Mouse (Mus musculus) liver, embryonic 16.5 days (tissue): Measurements from ENCODE around the gene Vrtn. TPM values are rescaled to one million over a fixed set of nuclear protein-coding genes. Genes with fewer than 3 reads are reported as not detected.
A peak's percentile ranks its signal among the peaks of the same experiment; 100 is the strongest.

Source experiments
- ATAC-seq: fragments of 200-750 bp; cut with Nextera tagmentation; 2 replicates; pipeline ENCODE4 v1.8.0; 2017; ENCODE audit warnings: low read depth, mild to moderate bottlenecking, moderate number of reproducible peaks, moderate library complexity
- H3K27ac ChIP-seq: fragments of 300-500 bp; sonication (generic); 2 replicates; pipeline ENCODE4 v1.5.1; 2014; ENCODE audit warnings: mild to moderate bottlenecking, low read length
- H3K27me3 ChIP-seq: fragments of 300-500 bp; sonication (generic); 2 replicates; pipeline ENCODE4 v1.6.1; 2014; ENCODE audit warnings: low read depth, low read length, mixed read lengths; ENCODE audit not compliant: control insufficient read depth, insufficient read depth
- H3K36me3 ChIP-seq: fragments of 300-500 bp; sonication (generic); 2 replicates; pipeline ENCODE4 v1.6.1; 2014; ENCODE audit warnings: mild to moderate bottlenecking; ENCODE audit not compliant: control insufficient read depth, insufficient read depth
- H3K4me1 ChIP-seq: fragments of 300-500 bp; sonication (generic); 2 replicates; pipeline ENCODE4 v1.6.1; 2014; ENCODE audit warnings: low read depth, low read length, mixed read lengths; ENCODE audit not compliant: control insufficient read depth
- H3K4me2 ChIP-seq: fragments of 300-500 bp; sonication (generic); 2 replicates; pipeline ENCODE4 v1.6.1; 2014; ENCODE audit warnings: low read depth, low read length, mixed read lengths
- H3K4me3 ChIP-seq: fragments of 300-500 bp; sonication (generic); 2 replicates; pipeline ENCODE4 v1.5.1; 2014; ENCODE audit warnings: low read depth, mild to moderate bottlenecking, low read length
- H3K9ac ChIP-seq: fragments of 300-500 bp; sonication (generic); 2 replicates; pipeline ENCODE4 v1.6.1; 2014; ENCODE audit warnings: low read depth, low read length
- H3K9me3 ChIP-seq: fragments of 300-500 bp; sonication (generic); replicated peaks from 2 replicates; pipeline ENCODE4 v1.6.1; 2016; ENCODE audit warnings: low read length; ENCODE audit not compliant: control insufficient read depth
- WGBS: fragments of 180-500 bp; shearing (Covaris S2); extraction: QIAGEN DNeasy Blood & Tissue Kit; methylation state at CpG from one replicate; pipeline ENCODE4 v1.1.7; 2014; ENCODE audit not compliant: insufficient replicate concordance; 5-methylcytosine and 5-hydroxymethylcytosine counted together
- polyA plus RNA-seq: library from polyadenylated mRNA; unstranded; fragments of >200 nt; fragmentation: Nextera tagmentation; extraction: Ambion mirVana; gene quantifications from 2 replicates; pipeline ENCODE4 v1.2.1, GENCODE M21; 2015

Vrtn gene
- not detected in 2 replicates for polyA plus RNA-seq

DNA sequence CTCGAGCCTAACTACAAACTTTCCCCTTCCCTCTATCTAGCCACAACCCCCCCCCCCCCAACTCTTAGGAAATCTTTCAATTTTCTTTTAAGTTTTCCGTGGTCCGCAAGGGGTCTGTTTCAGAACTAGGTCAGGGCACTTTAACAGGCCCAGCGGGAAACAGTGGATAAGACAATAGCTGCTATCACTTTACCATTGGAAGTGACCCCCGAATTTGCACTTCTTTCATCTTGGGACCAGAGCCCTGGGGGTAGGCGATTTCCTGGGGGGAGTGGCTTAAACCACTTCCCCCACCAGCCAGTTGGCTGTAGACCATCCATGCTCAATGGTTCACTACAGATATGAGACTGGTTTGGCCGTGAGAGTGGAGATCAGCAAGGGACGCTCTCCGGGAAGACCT, at the start of gene Vrtn:
Gene Vrtn (plus strand): TSS at position 366 of the 400 bp plus-strand sequence.
- no peak for ATAC-seq
- peaks cover 47% of the 10 kb centered on the region for H3K27me3 ChIP-seq
- H3K9me3 ChIP-seq, result no peaks in the 10 kb centered on the region
- H3K4me1 ChIP-seq, result no peaks in the 10 kb centered on the region
- no peak within 1 kb of the TSS for H3K4me3 ChIP-seq
- 6% methylated on average over 9 of the region's 9 CpGs for WGBS
- no peaks in the 10 kb centered on the region for H3K36me3 ChIP-seq
- H3K27ac ChIP-seq, result no peak within 1 kb of the TSS
- no peak within 1 kb of the TSS for H3K4me2 ChIP-seq
- no peak within 1 kb of the TSS for H3K9ac ChIP-seq

DNA sequence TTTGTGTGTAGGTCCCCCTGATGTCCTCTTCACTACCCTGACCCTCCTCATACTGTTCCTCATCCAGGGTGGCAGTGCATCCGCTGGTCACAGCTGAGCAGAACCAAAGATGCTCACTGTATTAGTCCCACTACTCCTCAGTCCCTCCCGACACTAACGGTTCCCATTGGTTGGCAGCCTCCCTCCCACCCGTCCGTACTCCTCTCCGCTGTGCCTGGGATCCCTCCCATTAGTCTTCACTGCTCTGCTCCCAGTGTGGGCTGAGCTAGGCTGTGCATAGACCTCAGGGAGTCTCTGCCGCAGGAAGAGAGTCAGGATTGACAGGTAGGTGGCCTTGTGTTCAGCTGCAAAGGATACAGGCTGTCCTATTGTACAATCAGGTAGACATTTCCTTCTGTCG, 42.5 kb upstream of the Vrtn start:
- Histone ChIP-seq H3K4me2 (no peak overlapping the region), H3K4me1 (no peaks in the 10 kb centered on the region), H3K27ac (no peak overlapping the region), H3K9me3 (no peaks in the 10 kb centered on the region), H3K36me3 (no peaks in the 10 kb centered on the region), H3K4me3 (no peak overlapping the region), H3K27me3 (peaks cover 5% of the 10 kb centered on the region; the same call in 1 of the 2 replicates), H3K9ac (no peak overlapping the region)
- WGBS, result 23% methylated on average over 8 of the region's 8 CpGs
- no peak for ATAC-seq

DNA sequence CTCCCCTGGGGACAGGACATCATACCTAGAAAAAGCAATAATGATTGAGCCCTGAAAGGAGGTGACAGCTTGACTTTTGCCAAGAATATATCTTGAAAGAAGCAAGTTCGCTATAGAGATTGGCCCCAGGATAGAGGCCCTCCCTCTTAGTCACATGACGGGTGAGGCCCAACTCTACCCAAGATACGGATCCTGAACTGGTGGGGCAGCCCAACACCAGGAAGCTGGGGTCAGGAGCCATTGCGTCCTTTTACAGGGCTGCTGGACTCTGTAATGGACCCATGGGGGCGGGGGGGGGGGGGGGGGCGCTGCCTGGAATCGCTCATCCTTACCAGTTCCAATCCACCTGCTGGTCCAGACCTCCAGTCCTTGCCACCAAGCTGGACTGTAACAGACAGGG, 36.8 kb upstream of the Vrtn start:
- Histone ChIP-seq H3K4me1 (no peaks in the 10 kb centered on the region), H3K9ac (no peak overlapping the region), H3K4me3 (no peak overlapping the region), H3K27me3 (no peaks in the 10 kb centered on the region), H3K27ac (no peak overlapping the region), H3K9me3 (no peaks in the 10 kb centered on the region), H3K36me3 (no peaks in the 10 kb centered on the region), H3K4me2 (no peak overlapping the region)
- WGBS, result 57% methylated on average over 7 of the region's 7 CpGs
- ATAC-seq, result no peak

DNA sequence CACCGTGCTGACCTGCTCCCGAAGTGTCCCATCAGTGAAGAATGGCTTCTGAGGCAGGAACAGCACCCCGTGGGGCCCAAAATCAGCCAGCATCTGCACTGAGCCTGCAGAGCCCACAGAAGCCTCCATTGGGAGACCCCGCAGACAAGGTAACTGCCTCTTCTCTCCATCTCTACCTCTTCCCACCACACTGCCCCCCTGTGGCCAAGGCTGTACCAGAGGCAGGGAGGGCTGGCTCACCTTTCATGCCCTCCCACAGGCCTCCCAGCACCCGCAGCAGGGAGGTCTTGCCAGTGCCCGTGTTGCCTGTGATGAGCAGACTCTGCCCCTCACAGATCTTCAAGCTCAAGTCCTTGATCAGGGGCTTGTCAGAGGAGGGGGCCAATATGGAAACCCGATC, 35.0 kb upstream of the Vrtn start:
- no peaks in the 10 kb centered on the region for H3K27me3 ChIP-seq
- no peak overlapping the region for H3K9ac ChIP-seq
- H3K27ac ChIP-seq, result no peak overlapping the region
- H3K4me2 ChIP-seq, result no peak overlapping the region
- 66% methylated on average over 7 of the region's 7 CpGs for WGBS
- no peaks in the 10 kb centered on the region for H3K4me1 ChIP-seq
- no peaks in the 10 kb centered on the region for H3K9me3 ChIP-seq
- no peak for ATAC-seq
- H3K4me3 ChIP-seq, result no peak overlapping the region
- H3K36me3 ChIP-seq, result no peaks in the 10 kb centered on the region

DNA sequence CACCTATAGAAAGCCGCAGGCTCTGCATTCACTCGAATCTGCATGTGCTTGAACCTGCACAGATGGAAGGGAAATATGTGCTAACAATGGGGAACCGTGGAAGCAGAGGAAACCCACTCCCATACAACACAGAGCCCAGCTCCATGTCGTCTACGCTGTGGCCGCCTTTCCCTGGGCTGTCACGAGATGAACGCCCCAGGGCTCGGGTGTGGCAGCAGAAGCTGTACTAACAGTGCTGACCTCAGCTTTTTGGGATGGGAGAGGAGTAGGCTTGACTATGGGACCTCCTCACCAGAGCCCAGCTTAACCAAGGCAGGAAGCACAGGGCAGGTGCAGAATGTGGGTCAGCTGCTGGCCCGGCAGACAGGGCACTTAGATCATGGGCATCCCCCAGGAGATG, 29.1 kb upstream of the Vrtn start:
- Histone ChIP-seq H3K27me3 (no peaks in the 10 kb centered on the region), H3K4me2 (no peak overlapping the region), H3K4me3 (no peak overlapping the region), H3K27ac (no peak overlapping the region), H3K9ac (no peak overlapping the region), H3K4me1 (no peaks in the 10 kb centered on the region; the same call in 1 of the 2 replicates), H3K9me3 (no peaks in the 10 kb centered on the region), H3K36me3 (no peaks in the 10 kb centered on the region)
- no peak for ATAC-seq
- 72% methylated on average over 10 of the region's 10 CpGs for WGBS

DNA sequence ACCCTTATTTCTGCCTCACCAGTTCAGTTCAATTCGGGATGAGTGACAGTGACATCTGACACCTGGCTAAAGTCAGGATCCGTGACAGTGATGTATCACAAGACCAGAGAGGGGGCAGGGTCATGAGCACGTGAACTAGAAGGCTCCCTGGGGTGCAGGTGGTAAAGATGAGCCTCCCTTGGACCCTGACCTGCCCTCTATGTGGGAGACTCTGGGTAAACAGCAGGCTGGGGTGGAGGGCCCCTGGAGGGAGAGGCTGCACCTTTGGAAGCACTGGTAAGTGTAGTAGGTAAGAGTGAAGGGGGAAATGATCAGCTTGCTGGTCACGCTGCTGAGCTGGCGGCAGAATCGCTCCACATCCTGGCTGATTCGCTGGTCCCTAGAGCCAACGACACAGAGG, 28.3 kb upstream of the Vrtn start:
- Histone ChIP-seq H3K4me1 (peaks cover 3% of the 10 kb centered on the region), H3K27ac (no peak overlapping the region), H3K9me3 (no peaks in the 10 kb centered on the region), H3K4me2 (no peak overlapping the region), H3K27me3 (no peaks in the 10 kb centered on the region), H3K9ac (no peak overlapping the region), H3K36me3 (no peaks in the 10 kb centered on the region), H3K4me3 (no peak overlapping the region)
- no peak for ATAC-seq
- 70% methylated on average over 8 of the region's 8 CpGs for WGBS

DNA sequence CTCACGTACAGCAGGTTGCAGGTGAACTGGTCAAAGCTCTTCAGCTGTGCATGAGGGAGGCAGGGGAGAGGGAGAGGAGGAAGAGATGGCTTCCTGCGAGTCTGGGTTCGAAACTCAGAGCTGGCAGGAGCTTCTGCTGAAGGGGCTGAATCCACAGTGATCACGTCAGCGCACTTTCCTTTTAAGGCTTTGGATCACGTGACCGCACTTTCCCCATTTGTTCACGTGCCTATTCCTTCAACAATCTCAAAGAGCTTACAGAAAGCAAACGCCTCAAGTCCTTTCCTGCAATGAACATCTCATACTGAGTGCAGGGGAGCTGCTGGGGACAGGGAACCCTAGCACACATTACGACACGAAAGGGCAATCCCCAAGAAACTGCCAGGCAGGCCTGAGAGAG, 26.8 kb upstream of the Vrtn start:
- H3K4me1 ChIP-seq, result peaks cover 3% of the 10 kb centered on the region
- no peak overlapping the region for H3K9ac ChIP-seq
- no peak overlapping the region for H3K4me3 ChIP-seq
- H3K4me2 ChIP-seq, result no peak overlapping the region
- H3K27ac ChIP-seq, result no peak overlapping the region
- H3K36me3 ChIP-seq, result no peaks in the 10 kb centered on the region
- no peak for ATAC-seq
- H3K27me3 ChIP-seq, result no peaks in the 10 kb centered on the region
- WGBS, result 78% methylated on average over 11 of the region's 11 CpGs
- no peaks in the 10 kb centered on the region for H3K9me3 ChIP-seq

DNA sequence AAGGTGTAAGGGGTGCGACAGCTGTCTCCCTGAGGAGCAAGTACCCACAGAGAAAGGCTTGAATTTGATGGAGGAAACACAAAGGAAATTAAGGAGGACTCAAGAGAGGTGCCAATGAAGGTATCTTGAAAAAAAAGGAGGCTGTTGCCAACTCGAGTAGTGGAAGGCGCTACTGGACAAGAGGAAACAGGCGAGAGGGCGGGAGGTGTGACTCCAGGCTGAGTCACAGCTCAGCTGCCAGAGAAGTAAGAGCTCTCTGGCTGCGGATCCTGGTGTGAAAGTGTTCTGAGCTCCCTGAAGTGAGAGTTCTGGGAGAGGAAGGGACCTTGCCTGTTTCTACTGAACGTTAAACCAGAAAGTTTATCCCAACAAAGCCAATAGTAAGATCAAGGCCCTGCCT, 26.3 kb upstream of the Vrtn start:
- no peak for ATAC-seq
- no peak overlapping the region for H3K27ac ChIP-seq
- H3K27me3 ChIP-seq, result no peaks in the 10 kb centered on the region
- no peak overlapping the region for H3K9ac ChIP-seq
- WGBS, result 65% methylated on average over 7 of the region's 7 CpGs
- H3K9me3 ChIP-seq, result no peaks in the 10 kb centered on the region
- H3K4me3 ChIP-seq, result no peak overlapping the region
- H3K4me2 ChIP-seq, result no peak overlapping the region
- H3K36me3 ChIP-seq, result no peaks in the 10 kb centered on the region
- H3K4me1 ChIP-seq, result peaks cover 3% of the 10 kb centered on the region

DNA sequence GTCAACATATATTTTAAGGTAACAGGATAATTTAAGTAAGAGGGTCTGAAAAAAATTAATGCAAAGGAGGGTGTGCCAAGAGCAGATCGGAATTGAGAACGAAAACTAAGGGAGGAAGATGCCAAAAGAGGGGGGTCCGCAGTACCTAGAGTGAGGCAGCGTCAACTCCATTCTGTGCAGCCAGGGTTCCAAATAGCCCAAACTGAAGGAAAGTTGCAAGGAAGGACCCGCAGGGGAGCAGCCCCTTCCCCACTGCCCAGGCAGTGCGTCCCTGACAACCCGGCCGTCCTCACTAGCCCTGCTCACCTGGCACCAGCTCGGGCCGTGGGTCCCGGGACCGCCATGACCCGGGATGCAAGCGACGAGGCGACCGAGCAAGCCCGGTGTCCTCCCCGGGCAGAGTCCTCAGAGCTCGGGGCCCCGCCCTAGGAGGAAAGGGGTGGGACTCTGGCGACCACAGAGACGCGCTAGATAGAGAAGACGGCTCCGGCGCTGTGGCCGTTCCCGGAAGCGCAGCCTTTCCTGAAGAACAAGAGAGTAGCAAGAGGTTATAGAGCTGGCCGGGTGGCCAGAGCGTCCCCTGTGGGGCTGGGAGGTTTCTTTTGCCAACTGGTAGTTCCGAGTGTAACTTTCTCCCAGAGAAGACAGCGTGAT, 23.7 kb upstream of the Vrtn start, which contains the start of gene Abcd4:
Gene Abcd4 (minus strand): TSS at position 437 of the 654 bp plus-strand sequence.
- peak within 1 kb of the TSS; percentile 91 for H3K4me2 ChIP-seq
- no peaks in the 10 kb centered on the region for H3K27me3 ChIP-seq
- peaks cover 3% of the 10 kb centered on the region for H3K4me1 ChIP-seq
- H3K9me3 ChIP-seq, result no peaks in the 10 kb centered on the region
- peak; percentile 99 for ATAC-seq
- WGBS, result under 1% methylated on average over 34 of the region's 34 CpGs
- peak within 1 kb of the TSS; percentile 76 for H3K4me3 ChIP-seq
- peak within 1 kb of the TSS; percentile 29 for H3K27ac ChIP-seq
- no peaks in the 10 kb centered on the region for H3K36me3 ChIP-seq
- H3K9ac ChIP-seq, result peak within 1 kb of the TSS; percentile 79
